Comparison of ENCODE assay signal across 27 mouse cellular contexts in the genomic region with DNA sequence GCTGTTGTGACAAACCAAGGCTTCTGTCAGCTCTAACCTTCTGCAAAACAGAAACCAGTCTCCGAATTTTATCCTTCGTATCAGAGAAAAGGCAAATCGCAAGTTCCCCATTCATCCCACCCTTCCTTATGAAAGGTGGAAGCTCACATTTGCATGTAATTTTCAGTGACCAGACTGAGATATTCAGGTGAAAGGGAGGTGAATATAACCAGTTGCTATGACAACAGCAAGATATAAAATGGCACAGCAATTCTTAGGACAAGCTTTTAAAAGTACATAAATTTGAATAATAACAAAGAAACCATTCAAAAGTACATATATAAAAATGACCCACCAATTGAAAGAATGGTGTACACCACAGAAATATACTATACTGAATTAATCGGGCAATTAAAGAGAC.
A peak's percentile ranks its signal among the peaks of the same experiment; 100 is the strongest.
DNase-seq lines count a peak whose midpoint lies in the region; ATAC-seq and TF ChIP-seq lines count a peak whose summit lies in the region.
"Had no signal": no experiment of that assay in that cellular context is flagged by ENCODE, and none has a peak within 500 bp of the region (broad histone marks: within the 10 kb centered on the region; RNA-seq: fewer than 3 reads in every experiment).

No protein-coding gene starts in this region.

- TF ChIP-seq CTCF in brain, embryonic 14.5 days (IDR thresholded peaks at IDR 0.05; ENCODE audit: borderline replicate concordance, extremely low read depth, insufficient read depth, insufficient read length) = no peak

- H3K4me1 ChIP-seq in hindbrain, embryonic 14.5 days (replicated peaks; ENCODE audit: control insufficient read depth, insufficient read depth, low read length) = no peaks in the 10 kb centered on the region
- H3K4me1 ChIP-seq in hindbrain, embryonic 11.5 days (replicated peaks; ENCODE audit: control insufficient read depth, insufficient read depth, low read length) = no peaks in the 10 kb centered on the region
- peaks cover 4% of the 10 kb centered on the region for H3K4me1 ChIP-seq in midbrain, embryonic 15.5 days
- H3K4me1 ChIP-seq in midbrain, embryonic 13.5 days (replicated peaks) = no peaks in the 10 kb centered on the region
- H3K4me1 ChIP-seq: forebrain, embryonic 10.5 days; heart, embryonic 12.5 days; heart, embryonic 15.5 days; hindbrain, embryonic 10.5 days; hindbrain, embryonic 15.5 days had no signal

- no peaks in the 10 kb centered on the region for H3K36me3 ChIP-seq in hindbrain, embryonic 14.5 days (replicated peaks; ENCODE audit: control insufficient read depth, insufficient read depth)
- no peaks in the 10 kb centered on the region for H3K36me3 ChIP-seq in hindbrain, embryonic 11.5 days (ENCODE audit: control insufficient read depth, insufficient read depth, low read length)
- no peaks in the 10 kb centered on the region for H3K36me3 ChIP-seq in midbrain, embryonic 15.5 days (replicated peaks)
- no peaks in the 10 kb centered on the region for H3K36me3 ChIP-seq in midbrain, embryonic 13.5 days
- H3K36me3 ChIP-seq: forebrain, embryonic 10.5 days; G1E; heart, embryonic 12.5 days; heart, embryonic 15.5 days; hindbrain, embryonic 10.5 days; hindbrain, embryonic 15.5 days had no signal

- no peak for DNase-seq in hindbrain, embryonic 14.5 days (ENCODE audit: low spot score)
- DNase-seq in hindbrain, embryonic 11.5 days (ENCODE audit: low spot score) = no peak
- peak; percentile 28 for DNase-seq in brain, embryonic 14.5 days (ENCODE audit: low read depth)
- no peak for DNase-seq in lung, adult 18-20 months
- DNase-seq: adrenal gland, adult 2 months; adrenal gland, postnatal 14 days; B cell, adult 2 months; cerebellum, adult 18-20 months; cerebellum, adult 9-10 months; cerebellum, postnatal 14 days; gastrocnemius, postnatal 25 days; heart, adult 18-20 months; heart, postnatal 10 days; heart, postnatal 36 days had no signal

- 88% methylated on average over 4 of the region's 4 CpGs for WGBS in hindbrain, embryonic 14.5 days
- 90% methylated on average over 4 of the region's 4 CpGs for WGBS in hindbrain, embryonic 11.5 days
- 87% methylated on average over 4 of the region's 4 CpGs for WGBS in midbrain, embryonic 15.5 days
- WGBS in midbrain, embryonic 13.5 days = 85% methylated on average over 4 of the region's 4 CpGs

- no peak overlapping the region for H3K4me3 ChIP-seq in hindbrain, embryonic 14.5 days (replicated peaks; ENCODE audit: low read length)
- H3K4me3 ChIP-seq in hindbrain, embryonic 11.5 days (ENCODE audit: low read depth, low read length) = no peak overlapping the region
- no peak overlapping the region for H3K4me3 ChIP-seq in midbrain, embryonic 15.5 days
- H3K4me3 ChIP-seq in midbrain, embryonic 13.5 days (replicated peaks) = no peak overlapping the region
- H3K4me3 ChIP-seq: forebrain, embryonic 10.5 days; heart, embryonic 12.5 days; heart, embryonic 15.5 days; hindbrain, embryonic 10.5 days; hindbrain, embryonic 15.5 days had no signal

- H3K9ac ChIP-seq in hindbrain, embryonic 14.5 days = no peak overlapping the region
- no peak overlapping the region for H3K9ac ChIP-seq in hindbrain, embryonic 11.5 days (ENCODE audit: low read depth, low read length)
- H3K9ac ChIP-seq in midbrain, embryonic 15.5 days = no peak overlapping the region
- no peak overlapping the region for H3K9ac ChIP-seq in midbrain, embryonic 13.5 days (replicated peaks)
- H3K9ac ChIP-seq: heart, embryonic 12.5 days; heart, embryonic 15.5 days; hindbrain, embryonic 15.5 days had no signal

- no peak for ATAC-seq in hindbrain, embryonic 14.5 days (ENCODE audit: low FRiP score)
- no peak for ATAC-seq in hindbrain, embryonic 11.5 days (ENCODE audit: low FRiP score)
- 0 out of 2 replicates have a peak, but pooled peaks have one; percentile 69 for ATAC-seq in midbrain, embryonic 15.5 days (replicated peaks)
- ATAC-seq in midbrain, embryonic 13.5 days = no peak
- ATAC-seq: forebrain, embryonic 14.5 days; inflammation-experienced regulatory T-cells, adult 6 months; intestine, embryonic 16.5 days; Patski had no signal

- no peaks in the 10 kb centered on the region for H3K9me3 ChIP-seq in hindbrain, embryonic 14.5 days (ENCODE audit: control insufficient read depth, low read length)
- no peaks in the 10 kb centered on the region for H3K9me3 ChIP-seq in hindbrain, embryonic 11.5 days (ENCODE audit: control insufficient read depth, low read length)
- H3K9me3 ChIP-seq in midbrain, embryonic 15.5 days = no peaks in the 10 kb centered on the region
- H3K9me3 ChIP-seq in midbrain, embryonic 13.5 days = no peaks in the 10 kb centered on the region
- H3K9me3 ChIP-seq: forebrain, embryonic 10.5 days; G1E; heart, embryonic 12.5 days; heart, embryonic 15.5 days; hindbrain, embryonic 10.5 days; hindbrain, embryonic 15.5 days had no signal

- no peaks in the 10 kb centered on the region for H3K27me3 ChIP-seq in hindbrain, embryonic 14.5 days (ENCODE audit: control insufficient read depth, insufficient read depth, low read length)
- H3K27me3 ChIP-seq in hindbrain, embryonic 11.5 days (ENCODE audit: control insufficient read depth, insufficient read depth, low read length) = no peaks in the 10 kb centered on the region
- no peaks in the 10 kb centered on the region for H3K27me3 ChIP-seq in midbrain, embryonic 15.5 days (replicated peaks)
- H3K27me3 ChIP-seq in midbrain, embryonic 13.5 days = no peaks in the 10 kb centered on the region
- H3K27me3 ChIP-seq: CH12.LX; heart, embryonic 12.5 days; heart, embryonic 15.5 days; hindbrain, embryonic 15.5 days; Patski had no signal

- H3K4me2 ChIP-seq in hindbrain, embryonic 14.5 days (replicated peaks) = no peak overlapping the region
- H3K4me2 ChIP-seq in hindbrain, embryonic 11.5 days (replicated peaks; ENCODE audit: low read depth, low read length) = no peak overlapping the region
- no peak overlapping the region for H3K4me2 ChIP-seq in midbrain, embryonic 15.5 days
- H3K4me2 ChIP-seq in midbrain, embryonic 13.5 days (replicated peaks) = no peak overlapping the region
- H3K4me2 ChIP-seq: heart, embryonic 12.5 days; heart, embryonic 15.5 days; hindbrain, embryonic 15.5 days had no signal

- 0 out of 2 replicates have a peak overlapping the region, but pooled peaks have one; percentile 53 for H3K27ac ChIP-seq in hindbrain, embryonic 14.5 days
- H3K27ac ChIP-seq in hindbrain, embryonic 11.5 days (ENCODE audit: low read depth, low read length) = no peak overlapping the region
- peak overlapping the region; percentile 62; the same call in 1 of the 2 replicates for H3K27ac ChIP-seq in midbrain, embryonic 15.5 days
- no peak overlapping the region for H3K27ac ChIP-seq in midbrain, embryonic 13.5 days
- H3K27ac ChIP-seq: forebrain, embryonic 10.5 days; heart, embryonic 15.5 days; hindbrain, embryonic 10.5 days had no signal

- no peak for TF ChIP-seq POLR2A in brain, embryonic 14.5 days (IDR thresholded peaks at IDR 0.05; ENCODE audit: borderline replicate concordance, extremely low read depth, insufficient read depth, insufficient read length, poor library complexity, severe bottlenecking)

Comparison
In these comparisons a context has a peak if more than half of its experiments do, and no peak if none do; other contexts are left out.
1. H3K27ac ChIP-seq: peak in hindbrain, embryonic 14.5 days (single experiment) and midbrain, embryonic 15.5 days (single experiment); none in hindbrain, embryonic 11.5 days (single experiment) and midbrain, embryonic 13.5 days (single experiment).